Mouse (Mus musculus): Measurements from ENCODE around the gene Sorbs1. TPM values are rescaled to one million over a fixed set of nuclear protein-coding genes. Genes with fewer than 3 reads are reported as not detected.
A peak's percentile ranks its signal among the peaks of the same experiment; 100 is the strongest.

The Sorbs1 gene
- polyA plus RNA-seq, 1 experiment from 2014 or later: 73.8 TPM

DNA sequence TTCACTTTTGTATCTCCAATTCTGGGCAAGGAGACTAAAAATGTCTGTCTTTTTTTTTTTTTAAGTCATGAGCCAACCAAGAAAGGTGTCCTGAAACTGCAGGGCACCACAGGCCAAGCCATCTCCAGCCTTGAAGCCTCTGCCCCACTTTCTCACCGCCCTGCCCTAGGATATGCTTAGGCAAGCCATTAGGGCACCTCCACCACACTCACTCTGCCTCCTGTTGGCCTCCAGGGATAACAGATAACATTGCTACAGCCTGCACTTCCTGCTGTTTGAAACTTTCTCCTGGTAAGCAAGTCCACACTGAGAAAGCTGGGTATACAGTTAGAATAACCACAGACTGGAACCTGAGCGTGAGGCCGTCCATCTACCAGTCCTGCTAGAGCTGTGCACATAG, 158.5 kb downstream of the Sorbs1 start:
- Histone ChIP-seq H3K4me1 (replicated peaks; ENCODE audit: control insufficient read depth, insufficient read depth, low read length) (0 out of 2 replicates have a peak, but pooled peaks cover 3% of the 10 kb centered on the region), H3K27me3 (replicated peaks; ENCODE audit: control insufficient read depth, insufficient read depth, low read length) (no peaks in the 10 kb centered on the region), H3K4me2 (replicated peaks; ENCODE audit: low read depth) (0 out of 2 replicates have a peak overlapping the region, but pooled peaks have one; percentile 27), H3K36me3 (ENCODE audit: control insufficient read depth, insufficient read depth) (peaks cover 19% of the 10 kb centered on the region), H3K9me3 (ENCODE audit: control insufficient read depth) (no peaks in the 10 kb centered on the region), H3K9ac (ENCODE audit: low read depth, low read length) (no peak overlapping the region), H3K4me3 (ENCODE audit: low read depth, low read length) (no peak overlapping the region), H3K27ac (ENCODE audit: low read depth, low read length) (peak overlapping the region; percentile 36; the same call in 1 of the 2 replicates)
- peak; percentile 68 for ATAC-seq
- peak; percentile 65 for TF ChIP-seq CTCF (IDR thresholded peaks at IDR 0.05; ENCODE audit: low read depth)
- WGBS: 62% methylated on average over 3 of the region's 3 CpGs

DNA sequence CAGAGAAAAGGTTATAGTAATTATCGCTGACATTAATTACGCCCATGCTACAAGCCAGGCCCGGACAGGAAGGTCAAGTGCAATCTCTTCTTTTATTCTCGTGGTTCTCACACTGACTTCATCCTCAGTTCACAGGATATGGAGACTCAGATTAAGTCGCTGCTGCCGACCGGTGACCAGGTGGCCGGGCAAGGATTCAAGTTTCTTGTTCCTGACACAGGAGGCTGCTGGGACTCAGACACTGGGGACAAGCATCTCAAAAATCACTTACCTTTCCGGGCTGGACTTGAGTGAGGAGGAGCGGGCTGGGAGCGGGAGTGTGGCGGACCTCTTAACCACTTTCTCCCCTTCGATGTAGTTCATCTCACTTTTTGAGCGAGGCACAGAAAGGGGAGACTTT, 161.6 kb downstream of the Sorbs1 start:
- WGBS: 80% methylated on average over 14 of the region's 14 CpGs
- no peak overlapping the region for H3K4me3 ChIP-seq (ENCODE audit: low read depth, low read length)
- no peak for TF ChIP-seq CTCF (IDR thresholded peaks at IDR 0.05; ENCODE audit: low read depth)
- no peak overlapping the region for H3K9ac ChIP-seq (ENCODE audit: low read depth, low read length)
- ATAC-seq: no peak
- 0 out of 2 replicates have a peak, but pooled peaks cover 12% of the 10 kb centered on the region for H3K4me1 ChIP-seq (replicated peaks; ENCODE audit: control insufficient read depth, insufficient read depth, low read length)
- H3K9me3 ChIP-seq (ENCODE audit: control insufficient read depth): no peaks in the 10 kb centered on the region
- no peak overlapping the region for H3K27ac ChIP-seq (ENCODE audit: low read depth, low read length)
- H3K27me3 ChIP-seq (replicated peaks; ENCODE audit: control insufficient read depth, insufficient read depth, low read length): no peaks in the 10 kb centered on the region
- no peak overlapping the region for H3K4me2 ChIP-seq (replicated peaks; ENCODE audit: low read depth)
- H3K36me3 ChIP-seq (ENCODE audit: control insufficient read depth, insufficient read depth): peaks cover 22% of the 10 kb centered on the region

DNA sequence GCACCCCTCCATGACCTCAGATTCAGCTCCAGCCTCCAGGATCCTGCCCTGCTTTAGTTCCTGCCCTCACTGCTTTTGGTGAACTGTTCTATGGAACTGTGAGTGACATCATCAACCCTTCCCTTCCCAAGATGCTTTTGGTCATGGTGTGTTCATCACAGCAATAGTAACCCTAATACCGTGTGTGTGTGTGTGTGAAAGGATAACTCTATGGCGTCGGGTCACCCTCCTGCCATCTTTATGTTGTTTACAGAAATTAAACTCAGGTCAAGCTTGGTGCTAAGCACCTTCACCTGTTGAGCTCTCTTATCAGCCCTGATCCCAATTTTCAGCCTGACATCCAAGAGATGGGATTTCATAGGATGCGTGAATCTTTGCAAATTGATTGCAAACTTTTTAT, 162.7 kb downstream of the Sorbs1 start:
- Histone ChIP-seq H3K27me3 (replicated peaks; ENCODE audit: control insufficient read depth, insufficient read depth, low read length) (no peaks in the 10 kb centered on the region), H3K9me3 (ENCODE audit: control insufficient read depth) (no peaks in the 10 kb centered on the region), H3K9ac (ENCODE audit: low read depth, low read length) (no peak overlapping the region), H3K27ac (ENCODE audit: low read depth, low read length) (no peak overlapping the region), H3K4me1 (replicated peaks; ENCODE audit: control insufficient read depth, insufficient read depth, low read length) (0 out of 2 replicates have a peak, but pooled peaks cover 12% of the 10 kb centered on the region), H3K4me2 (replicated peaks; ENCODE audit: low read depth) (no peak overlapping the region), H3K4me3 (ENCODE audit: low read depth, low read length) (no peak overlapping the region), H3K36me3 (ENCODE audit: control insufficient read depth, insufficient read depth) (peaks cover 22% of the 10 kb centered on the region)
- ATAC-seq: no peak
- 89% methylated on average over 4 of the region's 4 CpGs for WGBS
- TF ChIP-seq CTCF (IDR thresholded peaks at IDR 0.05; ENCODE audit: low read depth): no peak

DNA sequence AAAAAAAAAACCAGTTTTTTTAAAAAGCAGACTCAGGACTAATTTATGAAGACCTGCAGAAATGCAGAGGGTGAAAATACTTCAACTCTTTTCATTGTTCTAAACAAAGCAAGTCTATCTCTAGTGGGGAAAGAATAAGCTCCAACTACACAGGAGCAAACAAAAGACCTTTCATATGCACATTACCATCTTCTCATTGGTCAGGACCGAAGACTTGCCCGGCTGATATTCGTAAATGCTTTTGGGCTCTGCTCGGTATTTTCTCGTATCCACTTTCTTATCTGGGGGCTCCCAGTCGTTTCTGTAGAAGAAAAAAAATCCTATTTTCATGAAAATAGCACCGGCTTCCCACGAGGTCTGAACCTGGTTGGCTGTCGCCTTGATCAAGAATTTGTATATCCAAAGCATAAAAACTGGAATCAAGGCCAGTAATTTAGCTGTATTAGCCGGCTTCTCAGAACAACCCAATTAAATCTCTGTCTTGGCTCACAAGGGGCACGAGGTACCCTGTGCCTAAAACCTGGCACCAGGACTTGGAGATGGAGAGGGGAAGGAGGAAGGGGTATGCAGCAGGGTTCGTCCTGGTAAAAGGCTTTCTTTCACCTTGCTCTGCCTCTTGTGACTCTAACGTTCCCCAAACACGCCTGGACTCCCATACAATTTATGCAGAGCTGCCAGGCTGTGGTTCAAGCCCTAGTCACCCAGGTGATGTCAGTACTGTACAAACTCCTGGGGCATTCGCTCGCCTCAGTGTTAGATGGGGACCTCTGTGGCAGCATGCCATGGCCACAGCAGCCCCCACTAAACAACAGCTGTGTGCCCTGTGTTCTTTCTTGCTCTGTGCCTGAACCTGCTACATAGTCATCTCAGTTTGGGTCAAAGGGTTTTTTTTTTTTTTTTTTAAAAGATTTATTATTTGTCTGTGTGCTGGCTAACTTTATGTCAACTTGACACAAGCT, 163.6 kb downstream of the Sorbs1 start:
- no peaks in the 10 kb centered on the region for H3K27me3 ChIP-seq (replicated peaks; ENCODE audit: control insufficient read depth, insufficient read depth, low read length)
- H3K36me3 ChIP-seq (ENCODE audit: control insufficient read depth, insufficient read depth): peaks cover 22% of the 10 kb centered on the region
- TF ChIP-seq CTCF (IDR thresholded peaks at IDR 0.05; ENCODE audit: low read depth): no peak
- no peak overlapping the region for H3K9ac ChIP-seq (ENCODE audit: low read depth, low read length)
- no peak overlapping the region for H3K4me3 ChIP-seq (ENCODE audit: low read depth, low read length)
- H3K4me1 ChIP-seq (replicated peaks; ENCODE audit: control insufficient read depth, insufficient read depth, low read length): 0 out of 2 replicates have a peak, but pooled peaks cover 12% of the 10 kb centered on the region
- no peak for ATAC-seq
- WGBS: 62% methylated on average over 16 of the region's 16 CpGs
- no peak overlapping the region for H3K4me2 ChIP-seq (replicated peaks; ENCODE audit: low read depth)
- H3K9me3 ChIP-seq (ENCODE audit: control insufficient read depth): no peaks in the 10 kb centered on the region
- H3K27ac ChIP-seq (ENCODE audit: low read depth, low read length): no peak overlapping the region

DNA sequence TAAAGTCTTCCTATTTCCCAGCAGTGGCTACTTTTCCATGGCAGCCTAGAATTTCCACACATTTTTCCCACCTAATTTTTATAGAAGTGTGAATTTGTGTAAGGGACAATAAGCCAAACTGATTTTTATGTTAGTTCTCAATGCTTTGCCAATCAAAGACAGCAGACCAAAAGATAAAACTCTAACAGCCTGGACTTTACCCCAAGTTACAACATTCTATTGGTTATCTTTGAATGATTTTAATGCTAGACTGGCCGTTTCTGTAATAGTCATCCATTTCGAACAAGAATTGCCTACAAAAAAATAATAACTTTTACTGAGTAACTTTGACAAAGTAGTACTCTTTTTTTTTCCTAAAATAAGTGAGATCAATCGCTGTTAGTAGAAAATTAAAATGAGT, 164.3 kb downstream of the Sorbs1 start:
- Histone ChIP-seq H3K36me3 (ENCODE audit: control insufficient read depth, insufficient read depth) (peaks cover 25% of the 10 kb centered on the region), H3K4me1 (replicated peaks; ENCODE audit: control insufficient read depth, insufficient read depth, low read length) (0 out of 2 replicates have a peak, but pooled peaks cover 12% of the 10 kb centered on the region), H3K9ac (ENCODE audit: low read depth, low read length) (peak overlapping the region; percentile 19; the same call in 1 of the 2 replicates), H3K27ac (ENCODE audit: low read depth, low read length) (peak overlapping the region; percentile 82; the same call in 1 of the 2 replicates), H3K4me2 (replicated peaks; ENCODE audit: low read depth) (no peak overlapping the region), H3K4me3 (ENCODE audit: low read depth, low read length) (no peak overlapping the region), H3K9me3 (ENCODE audit: control insufficient read depth) (no peaks in the 10 kb centered on the region), H3K27me3 (replicated peaks; ENCODE audit: control insufficient read depth, insufficient read depth, low read length) (no peaks in the 10 kb centered on the region)
- no peak for TF ChIP-seq CTCF (IDR thresholded peaks at IDR 0.05; ENCODE audit: low read depth)
- ATAC-seq: no peak
- 33% methylated on average over 3 of the region's 3 CpGs for WGBS

DNA sequence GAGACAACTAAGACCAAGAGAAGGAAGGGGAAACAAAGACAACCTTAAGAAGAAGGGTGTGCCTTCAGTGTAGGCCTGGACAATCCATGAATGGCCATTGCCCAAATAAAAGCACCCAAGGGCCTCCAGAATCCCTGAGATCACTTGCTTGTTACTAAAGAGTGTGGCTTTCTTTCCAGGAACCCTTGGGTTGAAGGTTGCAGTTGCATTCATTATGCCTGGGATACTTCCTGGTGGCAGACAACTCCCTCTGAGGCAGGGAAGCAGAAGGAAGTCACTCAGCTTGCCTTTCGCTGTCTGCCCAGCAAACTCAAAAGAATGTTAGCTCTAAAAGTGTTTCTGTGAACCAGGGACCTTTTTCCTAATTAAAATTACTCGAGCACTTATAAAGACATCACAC, 164.9 kb downstream of the Sorbs1 start:
- peak; percentile 77 for ATAC-seq
- H3K4me3 ChIP-seq (ENCODE audit: low read depth, low read length): no peak overlapping the region
- H3K4me1 ChIP-seq (replicated peaks; ENCODE audit: control insufficient read depth, insufficient read depth, low read length): 0 out of 2 replicates have a peak, but pooled peaks cover 12% of the 10 kb centered on the region
- no peaks in the 10 kb centered on the region for H3K9me3 ChIP-seq (ENCODE audit: control insufficient read depth)
- no peak for TF ChIP-seq CTCF (IDR thresholded peaks at IDR 0.05; ENCODE audit: low read depth)
- peak overlapping the region; percentile 82 for H3K27ac ChIP-seq (ENCODE audit: low read depth, low read length)
- peaks cover 27% of the 10 kb centered on the region for H3K36me3 ChIP-seq (ENCODE audit: control insufficient read depth, insufficient read depth)
- H3K9ac ChIP-seq (ENCODE audit: low read depth, low read length): 0 out of 2 replicates have a peak overlapping the region, but pooled peaks have one; percentile 19
- WGBS: 30% methylated on average over 2 of the region's 2 CpGs
- no peak overlapping the region for H3K4me2 ChIP-seq (replicated peaks; ENCODE audit: low read depth)
- no peaks in the 10 kb centered on the region for H3K27me3 ChIP-seq (replicated peaks; ENCODE audit: control insufficient read depth, insufficient read depth, low read length)

Measured in intestine, postnatal 0 days (tissue).